In the genomic region with DNA sequence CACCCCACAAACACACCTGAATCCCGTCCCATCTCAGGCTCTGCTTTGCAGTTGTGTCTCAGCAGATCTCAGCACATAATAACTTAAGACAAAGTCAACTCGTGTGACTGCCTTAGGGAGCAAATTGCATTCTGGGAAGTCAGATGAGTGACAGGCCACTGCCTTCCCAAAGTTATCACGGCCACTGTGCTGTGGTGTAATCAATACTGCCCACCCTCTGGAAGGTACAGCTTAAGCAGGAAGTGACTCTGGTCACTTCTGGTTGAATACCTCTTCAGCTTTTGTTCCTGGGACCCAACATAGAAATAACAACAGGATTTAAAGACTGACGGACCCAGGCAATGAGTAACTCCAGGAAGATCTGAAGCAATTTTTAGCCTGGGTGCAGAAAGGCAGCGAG, we compare ENCODE assay signal across 1 mouse cellular context.
TF ChIP-seq lines count a peak whose summit lies in the region.

No protein-coding gene starts in this region.

TF ChIP-seq in MEL, 35 proteins besides CTCF, POLR2A, EP300 and RAD21 (continued from another document):
- TF ChIP-seq MAX (IDR thresholded peaks at IDR 0.05; ENCODE audit: low read length) (no peak), MAFK (IDR thresholded peaks at IDR 0.05; ENCODE audit: borderline replicate concordance, low read depth, low read length) (no peak), POLR2AphosphoS2 (IDR thresholded peaks at IDR 0.05; ENCODE audit: low read length) (no peak), TCF12 (IDR thresholded peaks at IDR 0.05; ENCODE audit: low read depth, low read length) (no peak), MYC (IDR thresholded peaks at IDR 0.05; ENCODE audit: low read depth, low read length) (no peak), ZNF384 (IDR thresholded peaks at IDR 0.05; ENCODE audit: low read depth, low read length) (no peak), GABPA (IDR thresholded peaks at IDR 0.05; ENCODE audit: low read depth, low read length) (no peak), CHD2 (IDR thresholded peaks at IDR 0.05; ENCODE audit: low read length) (no peak)
